Mouse (Mus musculus) MEL-GATA-1-ER (cell line): ENCODE data around the gene Gm20509.
"Not testable (repeated sequence)": the region's sequence is repeated elsewhere in the genome, so short reads cannot be mapped to it uniquely, and the experiment has no call there.

Experiments
- DNase-seq: peaks from one replicate; pipeline ENCODE4 v3.0.0-alpha.2; 2012; ENCODE audit warnings: low read depth; ENCODE audit errors: extremely low read depth

The Gm20509 gene

GRCm38 (mm10) chr9:73102181-73102580 is at the start of gene Gm20509:
TSS of gene Gm20509 (plus strand) at chr9:73102470.
- no peak for DNase-seq

GRCm38 (mm10) chr9:73055441-73055911 is 46.8 kb upstream of the Gm20509 start:
- no peak for DNase-seq

GRCm38 (mm10) chr9:73059224-73059623 is 43.0 kb upstream of the Gm20509 start:
- no peak for DNase-seq

GRCm38 (mm10) chr9:73063621-73064290 is 38.5 kb upstream of the Gm20509 start:
- no peak for DNase-seq

GRCm38 (mm10) chr9:73067086-73067485 is 35.2 kb upstream of the Gm20509 start:
- no peak for DNase-seq

GRCm38 (mm10) chr9:73068230-73068679 is 34.0 kb upstream of the Gm20509 start:
- no peak for DNase-seq

GRCm38 (mm10) chr9:73068688-73069087 is 33.6 kb upstream of the Gm20509 start:
- no peak for DNase-seq

GRCm38 (mm10) chr9:73070971-73071659 is 31.2 kb upstream of the Gm20509 start:
- peak; percentile 79 for DNase-seq

- DNase-seq: peak; percentile 54
These were observed 29.8 kb upstream of the Gm20509 start for GRCm38 (mm10) chr9:73072426-73072825.

GRCm38 (mm10) chr9:73073169-73073568 is 29.1 kb upstream of the Gm20509 start:
- no peak for DNase-seq

- DNase-seq: not testable (repeated sequence)
These were observed 22.9 kb upstream of the Gm20509 start for GRCm38 (mm10) chr9:73079349-73079748.

- no peak for DNase-seq
These were observed 22.4 kb upstream of the Gm20509 start for GRCm38 (mm10) chr9:73079801-73080325.

- no peak for DNase-seq
These were observed 19.8 kb upstream of the Gm20509 start for GRCm38 (mm10) chr9:73082291-73083000.

GRCm38 (mm10) chr9:73083956-73084355 is 18.3 kb upstream of the Gm20509 start:
- no peak for DNase-seq

- peak; percentile 89 for DNase-seq
These were observed 16.4 kb upstream of the Gm20509 start for GRCm38 (mm10) chr9:73085845-73086244.

GRCm38 (mm10) chr9:73087121-73087520 is 15.1 kb upstream of the Gm20509 start:
- no peak for DNase-seq

GRCm38 (mm10) chr9:73087581-73087980 is 14.7 kb upstream of the Gm20509 start:
- no peak for DNase-seq

GRCm38 (mm10) chr9:73089222-73089920 is 12.9 kb upstream of the Gm20509 start:
- no peak for DNase-seq

- no peak for DNase-seq
These were observed 12.1 kb upstream of the Gm20509 start for GRCm38 (mm10) chr9:73090121-73090520.

GRCm38 (mm10) chr9:73091747-73092146 is 10.5 kb upstream of the Gm20509 start:
- DNase-seq: peak; percentile 56

- DNase-seq: no peak
These were observed 7.7 kb upstream of the Gm20509 start for GRCm38 (mm10) chr9:73094580-73094979.
